Mouse (Mus musculus): ENCODE data around the gene Timm9. TPM values are rescaled to one million over a fixed set of nuclear protein-coding genes. Genes with fewer than 3 reads are reported as not detected.
"Not testable (repeated sequence)": the region's sequence is repeated elsewhere in the genome, so short reads cannot be mapped to it uniquely, and the experiment has no call there.

The Timm9 gene
- total RNA-seq, 2 experiments from 2014 or later = 50.0 to 51.3 TPM

DNA sequence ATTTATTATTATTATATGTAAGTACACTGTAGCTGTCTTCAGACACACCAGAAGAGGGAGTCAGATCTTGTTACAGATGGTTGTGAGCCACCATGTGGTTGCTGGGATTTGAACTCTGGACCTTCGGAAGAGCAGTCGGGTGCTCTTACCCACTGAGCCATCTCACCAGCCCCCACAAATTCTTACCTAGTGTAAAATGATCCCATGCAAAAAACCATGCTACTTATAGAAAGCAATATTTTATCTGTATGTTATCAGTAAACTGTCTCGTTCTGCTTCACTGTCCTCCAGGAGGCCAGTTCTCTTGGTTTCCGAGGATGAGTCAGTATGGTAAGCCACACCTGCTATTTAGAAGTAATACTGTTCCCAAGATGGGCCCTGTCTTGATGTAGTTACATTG lies 32.2 kb downstream of the Timm9 start:
- DNase-seq = not testable (repeated sequence)

DNA sequence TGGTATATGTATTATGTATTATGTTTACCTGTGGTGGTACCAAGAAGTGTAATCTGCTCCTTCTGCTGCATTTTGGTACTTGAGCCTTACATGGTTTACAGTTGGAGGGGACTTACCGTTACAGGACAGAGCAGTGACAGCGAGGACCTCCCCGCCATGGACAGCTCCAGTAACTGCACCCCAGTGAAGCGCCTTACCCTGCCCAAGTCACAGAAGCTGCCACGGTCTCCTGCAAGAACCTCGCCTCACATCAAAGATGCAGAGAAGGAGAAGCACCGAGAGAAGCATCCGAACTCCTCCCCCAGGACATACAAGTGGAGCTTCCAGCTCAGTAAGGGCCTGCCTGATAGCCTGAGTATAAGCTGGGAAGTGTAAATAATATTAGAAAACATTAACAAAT lies 50.2 kb downstream of the Timm9 start:
- DNase-seq = no peak

Other genes with a start within 250 kb of the Timm9 start
- gene Actr10, start 198.8 kb downstream of the Timm9 start, total RNA-seq (2021) = 100 to 1,000 TPM; 165 to 176 TPM
- gene Psma3, start 162.1 kb downstream of the Timm9 start, total RNA-seq (2021) = 100 to 1,000 TPM; 257 to 261 TPM
- gene Arid4a, start 120.7 kb downstream of the Timm9 start, total RNA-seq (2021) = 10 to 100 TPM; 13.0 to 13.4 TPM
- 1 to 10 TPM in 1 of 2 experiments, under 1 TPM in 1; 0.65 to 1.5 TPM for gene Tomm20l, start 25.3 kb downstream of the Timm9 start, total RNA-seq (2021)
- 1 to 10 TPM; 6.4 to 6.7 TPM for gene 2700049A03Rik, start 164 bp upstream of the Timm9 start, total RNA-seq (2021)
- 10 to 100 TPM; 19.0 to 23.1 TPM for gene Dact1, start 173.2 kb upstream of the Timm9 start, total RNA-seq (2021)

Data from heart, postnatal 4 days (tissue).